In the genomic region with DNA sequence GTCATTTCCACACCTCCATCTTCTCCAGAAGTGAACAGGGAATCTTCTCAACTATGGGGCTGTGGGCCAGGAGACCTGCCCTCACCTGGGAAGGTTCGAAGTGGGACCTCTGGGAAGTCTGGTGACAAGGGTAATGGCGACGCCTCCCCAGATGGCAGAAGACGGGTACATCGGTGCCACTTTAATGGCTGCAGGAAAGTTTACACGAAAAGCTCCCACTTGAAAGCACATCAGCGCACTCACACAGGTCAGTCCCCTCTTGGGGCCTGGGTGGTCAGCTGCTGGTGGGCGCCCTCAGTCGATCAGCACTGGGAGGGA, we compare ENCODE assay signal across 10 mouse cellular contexts. TPM values are rescaled to one million over a fixed set of nuclear protein-coding genes. Genes with fewer than 3 reads are reported as not detected.
DNase-seq lines count a peak whose midpoint lies in the region; ATAC-seq and TF ChIP-seq lines count a peak whose summit lies in the region.
"Had no signal": no experiment of that assay in that cellular context is flagged by ENCODE, and none has a peak within 500 bp of the region (broad histone marks: within the 10 kb centered on the region; RNA-seq: fewer than 3 reads in every experiment).

No protein-coding gene starts in this region.

- H3K27me3 ChIP-seq in kidney, adult 2 months (replicated peaks; ENCODE audit: control insufficient read depth, insufficient read depth, low read length): no peaks in the 10 kb centered on the region
- H3K27me3 ChIP-seq in kidney, embryonic 15.5 days: no peaks in the 10 kb centered on the region
- H3K27me3 ChIP-seq in E14TG2a.4 (ENCODE audit: insufficient read depth, low read length): no peaks in the 10 kb centered on the region
- H3K27me3 ChIP-seq in forebrain, embryonic 16.5 days (replicated peaks; ENCODE audit: control insufficient read depth, insufficient read depth, low read length): no peaks in the 10 kb centered on the region
- H3K27me3 ChIP-seq in liver, embryonic 15.5 days: no peaks in the 10 kb centered on the region
- H3K27me3 ChIP-seq: Patski had no signal

- no peak overlapping the region for H3K4me2 ChIP-seq in kidney, embryonic 15.5 days
- H3K4me2 ChIP-seq in forebrain, embryonic 16.5 days (ENCODE audit: low read length): peak overlapping the region; percentile 33
- H3K4me2 ChIP-seq in liver, embryonic 15.5 days: no peak overlapping the region; the same call in 1 of the 2 replicates

- ATAC-seq in kidney, embryonic 15.5 days (replicated peaks; ENCODE audit: low FRiP score): no peak
- ATAC-seq in forebrain, embryonic 16.5 days: no peak
- ATAC-seq in liver, embryonic 15.5 days (ENCODE audit: insufficient read depth): no peak
- ATAC-seq: Patski had no signal

- no peak for TF ChIP-seq POLR2A in kidney, adult 2 months (IDR thresholded peaks at IDR 0.05; ENCODE audit: low read depth, low read length)

- no peak overlapping the region for H3K4me3 ChIP-seq in kidney, adult 2 months (ENCODE audit: insufficient read depth, low read depth, low read length)
- no peak overlapping the region for H3K4me3 ChIP-seq in kidney, embryonic 15.5 days (replicated peaks)
- H3K4me3 ChIP-seq in E14TG2a.4 (replicated peaks; ENCODE audit: low read length): peak overlapping the region; percentile 24; the same call in 1 of the 2 replicates
- no peak overlapping the region for H3K4me3 ChIP-seq in forebrain, embryonic 16.5 days (replicated peaks; ENCODE audit: low read length)
- peak overlapping the region; percentile 79; the same call in 1 of the 2 replicates for H3K4me3 ChIP-seq in liver, embryonic 15.5 days (replicated peaks)

- TF ChIP-seq CTCF in kidney, adult 2 months (conservative IDR thresholded peaks at IDR 0.05; ENCODE audit: insufficient read depth, insufficient read length, low read depth, low read length): no peak
- no peak for TF ChIP-seq CTCF in E14TG2a.4 (conservative IDR thresholded peaks at IDR 0.05; ENCODE audit: low read length)

- peaks cover 6% of the 10 kb centered on the region; the same call in 1 of the 2 replicates for H3K4me1 ChIP-seq in kidney, adult 2 months (ENCODE audit: control insufficient read depth, insufficient read depth, low read length)
- peaks cover 30% of the 10 kb centered on the region for H3K4me1 ChIP-seq in kidney, embryonic 15.5 days
- H3K4me1 ChIP-seq in E14TG2a.4 (replicated peaks; ENCODE audit: low read depth, low read length): peaks cover 75% of the 10 kb centered on the region
- peaks cover 29% of the 10 kb centered on the region for H3K4me1 ChIP-seq in forebrain, embryonic 16.5 days (replicated peaks; ENCODE audit: control insufficient read depth, insufficient read depth, low read length)
- H3K4me1 ChIP-seq in liver, embryonic 15.5 days (replicated peaks): peaks cover 48% of the 10 kb centered on the region

- H3K9me3 ChIP-seq in kidney, embryonic 15.5 days (replicated peaks): no peaks in the 10 kb centered on the region
- H3K9me3 ChIP-seq in E14TG2a.4 (ENCODE audit: low read length): no peaks in the 10 kb centered on the region
- no peaks in the 10 kb centered on the region for H3K9me3 ChIP-seq in forebrain, embryonic 16.5 days (ENCODE audit: control insufficient read depth, low read length)
- no peaks in the 10 kb centered on the region for H3K9me3 ChIP-seq in liver, embryonic 15.5 days (replicated peaks)

- H3K27ac ChIP-seq in kidney, adult 2 months (ENCODE audit: insufficient read depth, low read depth, low read length): peak overlapping the region; percentile 48; the same call in 1 of the 2 replicates
- no peak overlapping the region for H3K27ac ChIP-seq in kidney, embryonic 15.5 days
- no peak overlapping the region for H3K27ac ChIP-seq in forebrain, embryonic 16.5 days (ENCODE audit: low read length)
- no peak overlapping the region for H3K27ac ChIP-seq in liver, embryonic 15.5 days (replicated peaks)

- H3K9ac ChIP-seq in kidney, embryonic 15.5 days: no peak overlapping the region
- no peak overlapping the region for H3K9ac ChIP-seq in forebrain, embryonic 16.5 days (replicated peaks; ENCODE audit: low read depth, low read length)
- H3K9ac ChIP-seq in liver, embryonic 15.5 days: no peak overlapping the region

- 93% methylated on average over 9 of the region's 9 CpGs for WGBS in kidney, adult 2 months
- WGBS in kidney, embryonic 15.5 days: 91% methylated on average over 9 of the region's 9 CpGs
- 98% methylated on average over 9 of the region's 9 CpGs for WGBS in forebrain, embryonic 16.5 days
- 79% methylated on average over 9 of the region's 9 CpGs for WGBS in liver, embryonic 15.5 days (ENCODE audit: insufficient replicate concordance)

- peaks cover 29% of the 10 kb centered on the region for H3K36me3 ChIP-seq in kidney, adult 2 months (ENCODE audit: control insufficient read depth, insufficient read depth, low read length)
- peaks cover 48% of the 10 kb centered on the region for H3K36me3 ChIP-seq in kidney, embryonic 15.5 days
- H3K36me3 ChIP-seq in E14TG2a.4 (ENCODE audit: insufficient read depth, low read length): peaks cover 57% of the 10 kb centered on the region
- peaks cover 11% of the 10 kb centered on the region for H3K36me3 ChIP-seq in forebrain, embryonic 16.5 days (ENCODE audit: control insufficient read depth, insufficient read depth)
- H3K36me3 ChIP-seq in liver, embryonic 15.5 days (replicated peaks): peaks cover 46% of the 10 kb centered on the region

- DNase-seq in kidney, adult 2 months: no peak
- no peak for DNase-seq in right cerebral cortex, adult 2 months (ENCODE audit: low spot score in 2 of 2)
- no peak for DNase-seq in layer of hippocampus, postnatal 25 days (ENCODE audit: extremely low spot score in 1 of 2, low spot score in 1 of 2)
- DNase-seq in left cerebral cortex, adult 9 months (ENCODE audit: low spot score in 2 of 2): no peak
- DNase-seq: cerebellum, postnatal 10 days had no signal

RNA-seq across cellular contexts. Expression of a gene that starts 3.8 kb away (rescaled TPM):
- 10.0 and 10.7 TPM in 2 replicates for polyA plus RNA-seq in kidney, adult 2 months (2012; rRNA removed)
- 58.1 and 63.7 TPM in 2 replicates for polyA plus RNA-seq in kidney, embryonic 15.5 days (2015; fragmentation: Nextera tagmentation; extraction: Ambion mirVana)
- polyA plus RNA-seq in forebrain, embryonic 16.5 days (2015; fragmentation: Nextera tagmentation; extraction: Ambion mirVana): 87.2 and 91.3 TPM in 2 replicates
- polyA plus RNA-seq in liver, embryonic 15.5 days (2015; fragmentation: Nextera tagmentation; extraction: Ambion mirVana): 20.6 and 21.3 TPM in 2 replicates
- total RNA-seq in layer of hippocampus, postnatal 25 days (2021): 10 to 100 TPM; 28.4 to 30.7 TPM

Comparison
In these comparisons a context has a peak if more than half of its experiments do, and no peak if none do; other contexts are left out.
1. H3K4me3 ChIP-seq: peak in E14TG2a.4 (single experiment) and liver, embryonic 15.5 days (single experiment); none in kidney, adult 2 months (single experiment), kidney, embryonic 15.5 days (single experiment) and forebrain, embryonic 16.5 days (single experiment).